Mouse (Mus musculus) layer of hippocampus, adult 11-12 months (tissue): ENCODE data around the gene Esyt1.
"Not testable (repeated sequence)": the region's sequence is repeated elsewhere in the genome, so short reads cannot be mapped to it uniquely, and the experiment has no call there.

Experiments
- DNase-seq: peaks from one replicate; pipeline ENCODE4 v3.0.0; 2022; ENCODE audit warnings: low spot score

Gene Esyt1

DNA sequence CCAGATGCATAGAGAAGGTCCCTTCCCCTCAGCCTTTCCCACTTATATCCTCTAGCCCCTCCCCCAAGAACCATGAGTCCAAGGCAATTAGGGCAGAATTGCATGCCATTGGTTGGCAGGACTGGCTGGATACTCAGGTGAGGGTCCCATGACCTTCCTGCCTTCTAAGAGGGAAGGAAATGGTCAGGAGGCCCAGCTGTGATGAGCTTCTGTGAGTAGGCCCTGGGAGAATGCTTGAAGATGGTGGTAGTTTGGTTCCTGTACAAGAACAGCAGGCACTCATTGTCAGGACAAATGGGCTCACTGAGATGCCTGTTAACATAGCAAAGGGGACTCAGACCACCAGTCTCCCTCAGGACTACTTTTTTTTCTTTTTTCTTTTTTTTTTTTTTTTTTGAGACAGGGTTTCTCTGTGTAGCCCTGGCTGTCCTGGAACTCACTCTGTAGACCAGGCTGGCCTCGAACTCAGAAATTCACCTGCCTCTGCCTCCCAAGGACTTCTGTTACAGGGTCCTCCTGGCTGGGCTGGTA is 12.7 kb upstream of the Esyt1 start:
- DNase-seq, result no peak

DNA sequence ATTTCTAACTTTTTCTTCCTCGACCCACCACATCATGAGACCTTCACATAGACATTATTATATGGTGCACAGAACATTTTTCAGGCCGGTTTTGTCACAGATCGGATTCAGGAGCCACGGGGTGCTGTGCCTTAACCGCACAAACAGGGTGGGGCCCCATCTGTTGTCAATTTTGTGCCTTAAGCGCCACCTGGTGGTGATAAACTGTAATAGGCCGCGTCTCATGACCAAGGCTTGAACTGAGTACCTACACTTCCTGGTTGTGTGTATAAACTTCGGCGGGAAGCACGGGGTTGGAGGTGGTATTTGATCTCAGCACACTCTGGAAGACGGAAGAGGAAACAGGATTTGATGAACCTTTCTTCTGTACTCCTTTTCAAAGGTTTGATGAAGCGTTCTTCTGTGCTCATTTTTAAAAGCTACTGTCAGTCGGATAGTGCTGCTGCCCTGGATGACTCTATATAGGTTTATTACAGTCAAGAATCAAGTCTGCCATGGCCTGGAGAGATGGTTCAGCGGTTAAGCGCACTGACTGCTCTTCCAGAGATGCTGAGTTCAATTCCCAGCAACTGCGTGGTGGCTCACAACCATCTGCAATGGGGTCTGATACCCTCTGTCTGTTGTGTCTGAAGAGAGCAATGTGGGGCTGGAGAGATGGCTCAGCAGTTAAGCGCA is 10.7 kb upstream of the Esyt1 start:
- DNase-seq, result peak; percentile 94

GRCm38 (mm10) chr10:128535624-128536265 is 10.1 kb upstream of the Esyt1 start:
- no peak for DNase-seq

GRCm38 (mm10) chr10:128535206-128535605 is 9.5 kb upstream of the Esyt1 start:
- no peak for DNase-seq

- DNase-seq, result no peak
These were observed 990 bp upstream of the Esyt1 start for GRCm38 (mm10) chr10:128526366-128527356.

DNA sequence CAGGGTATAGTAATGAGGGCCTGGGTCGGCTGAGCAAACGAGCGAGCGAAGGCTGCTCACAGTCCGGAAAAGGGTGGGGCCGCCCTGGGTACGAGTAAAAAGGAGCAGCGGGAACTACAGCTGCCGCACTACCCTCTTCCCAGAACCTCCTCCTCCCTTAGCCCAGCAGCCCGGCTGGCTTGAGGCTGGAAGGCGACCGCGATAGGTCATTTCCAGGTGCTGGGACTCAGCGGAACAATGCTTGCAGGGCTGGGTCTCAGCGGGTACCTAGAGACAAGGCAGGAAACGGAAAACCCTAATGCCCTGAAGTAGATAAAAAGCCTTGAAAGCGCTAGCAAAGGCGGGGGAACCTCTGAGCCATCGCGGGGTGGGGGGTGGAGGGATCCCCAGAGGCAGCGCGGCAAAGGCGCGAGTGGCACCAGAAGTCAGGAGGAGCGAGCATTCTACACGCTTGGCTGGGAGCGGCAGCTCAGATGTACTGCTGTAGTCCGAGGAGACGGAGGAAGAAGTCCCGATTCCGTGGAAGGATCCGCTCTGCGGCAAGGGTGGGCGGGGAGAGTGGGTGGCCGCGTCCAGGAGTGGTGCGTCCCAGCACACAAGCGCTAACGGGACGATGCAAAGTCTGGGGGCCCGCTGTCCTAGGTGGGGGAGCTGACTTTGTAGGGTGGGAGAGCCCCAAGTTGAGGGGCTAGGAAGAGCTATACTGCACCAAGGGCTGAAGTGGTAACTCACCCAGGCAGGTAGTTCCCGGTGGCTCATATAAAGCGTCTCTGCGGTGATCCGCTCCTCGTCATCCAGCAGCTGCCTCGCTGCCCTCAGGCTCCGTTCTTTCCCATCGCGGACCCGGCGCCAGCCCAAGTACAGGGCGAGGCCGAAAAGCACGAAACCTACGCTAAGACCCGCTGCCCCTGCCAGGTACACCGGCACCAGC is 674 bp downstream of the Esyt1 start:
- DNase-seq, result no peak

- DNase-seq, result no peak
These were observed 1.4 kb downstream of the Esyt1 start for GRCm38 (mm10) chr10:128524111-128524731.

GRCm38 (mm10) chr10:128522351-128522750 is 3.3 kb downstream of the Esyt1 start:
- DNase-seq, result no peak

- DNase-seq, result no peak
These were observed 5.1 kb downstream of the Esyt1 start for GRCm38 (mm10) chr10:128520591-128520990.

DNA sequence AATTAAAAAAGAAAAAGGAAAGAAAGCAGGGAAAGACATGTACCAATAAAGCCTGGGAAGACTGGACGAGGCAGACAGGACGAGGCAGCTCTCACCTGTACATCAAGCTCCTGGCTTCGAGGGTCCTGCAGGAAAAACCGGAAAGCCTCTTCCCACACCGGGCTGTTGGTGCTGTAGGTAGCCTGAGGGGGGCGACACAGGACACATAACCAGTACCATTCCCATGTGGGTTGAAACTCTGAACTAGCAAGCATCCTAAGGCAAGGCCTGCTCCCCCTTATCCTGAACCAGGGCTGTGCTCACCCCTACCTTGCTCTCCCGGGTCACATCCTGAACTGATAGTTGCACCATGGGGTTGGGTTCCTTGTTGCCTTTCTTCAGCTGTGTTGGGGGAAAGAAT is 6.8 kb downstream of the Esyt1 start:
- DNase-seq, result peak; percentile 53

DNA sequence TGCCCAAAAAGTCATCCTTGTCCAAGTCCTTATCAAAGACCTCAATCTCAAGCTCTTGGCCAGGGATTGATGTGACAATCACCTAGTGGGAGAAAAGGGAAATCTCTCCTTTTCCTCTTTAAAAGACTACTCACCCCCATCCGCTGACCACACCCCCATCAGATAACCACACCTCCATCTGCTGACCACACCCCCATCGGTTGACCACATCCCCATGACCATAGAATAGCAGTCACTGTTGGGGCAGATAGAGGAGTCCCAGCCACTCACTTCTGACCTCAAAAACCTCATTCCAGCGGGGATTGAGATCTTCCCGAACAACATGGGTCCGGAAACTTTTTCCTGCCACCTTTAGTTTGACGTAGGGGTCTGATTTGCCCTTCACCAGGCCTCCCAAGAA is 9.0 kb downstream of the Esyt1 start:
- DNase-seq, result no peak

GRCm38 (mm10) chr10:128516029-128516428 is 9.6 kb downstream of the Esyt1 start:
- no peak for DNase-seq

- no peak for DNase-seq
These were observed 10.6 kb downstream of the Esyt1 start for GRCm38 (mm10) chr10:128515044-128515443.

DNA sequence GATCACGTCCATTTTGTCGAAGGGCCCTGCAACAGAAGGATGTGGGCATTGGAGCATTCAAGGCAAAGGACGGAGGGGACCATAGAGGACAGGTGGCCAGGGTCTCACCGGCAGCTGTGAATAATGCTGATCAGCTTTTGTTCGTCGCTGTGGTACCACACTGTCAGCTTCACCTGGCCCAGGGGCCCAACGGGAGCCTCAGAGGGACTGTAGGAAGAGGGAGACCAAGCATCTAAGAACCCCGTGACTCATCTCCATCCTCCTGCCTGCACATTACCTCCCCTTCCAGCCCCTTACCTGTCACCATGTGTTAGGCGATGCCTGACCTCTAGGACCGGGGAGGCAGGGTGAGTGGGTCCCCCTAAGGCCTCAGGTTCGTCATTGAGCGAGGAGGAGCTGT is 13.9 kb downstream of the Esyt1 start:
- no peak for DNase-seq

GRCm38 (mm10) chr10:128511189-128511588 is 14.5 kb downstream of the Esyt1 start:
- no peak for DNase-seq

DNA sequence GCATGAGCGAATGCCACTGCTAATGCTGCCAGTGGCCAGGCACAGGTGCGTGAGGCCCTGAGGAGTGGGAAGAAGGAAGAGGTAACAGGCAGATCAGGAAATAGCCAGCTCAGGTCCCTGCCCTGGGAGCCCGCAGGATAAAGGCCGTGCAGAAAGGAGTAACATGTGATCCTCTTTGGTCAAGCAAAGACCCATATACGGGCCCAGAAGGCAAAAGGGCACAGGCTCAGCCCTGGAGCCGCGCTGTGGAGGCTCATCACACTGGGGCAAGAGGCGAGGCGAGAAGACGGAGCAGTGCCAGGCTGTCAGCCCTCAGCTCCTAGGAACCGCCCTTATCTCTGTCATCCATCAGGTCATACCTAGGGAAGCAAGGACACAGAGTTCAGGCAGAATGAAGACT is 15.4 kb downstream of the Esyt1 start:
- no peak for DNase-seq

DNA sequence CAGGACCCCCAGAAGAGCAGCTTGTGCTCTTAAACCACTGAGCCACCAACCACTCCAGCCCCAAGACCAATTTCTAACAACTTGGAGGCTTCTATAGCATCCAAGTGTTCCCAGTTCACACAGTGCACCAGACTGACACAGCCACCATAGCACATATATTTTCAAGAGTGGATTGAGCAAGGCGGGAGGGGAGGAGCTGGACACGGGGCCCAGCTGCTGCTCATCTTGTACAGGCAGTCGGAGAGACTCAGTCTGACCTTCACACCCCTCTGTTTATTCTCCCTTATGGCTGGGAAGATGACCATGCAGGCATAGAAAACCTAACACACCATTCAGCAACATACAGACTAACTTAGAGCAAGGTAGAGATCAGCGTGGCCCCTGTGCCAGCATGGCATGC is 15.8 kb downstream of the Esyt1 start:
- no peak for DNase-seq

DNA sequence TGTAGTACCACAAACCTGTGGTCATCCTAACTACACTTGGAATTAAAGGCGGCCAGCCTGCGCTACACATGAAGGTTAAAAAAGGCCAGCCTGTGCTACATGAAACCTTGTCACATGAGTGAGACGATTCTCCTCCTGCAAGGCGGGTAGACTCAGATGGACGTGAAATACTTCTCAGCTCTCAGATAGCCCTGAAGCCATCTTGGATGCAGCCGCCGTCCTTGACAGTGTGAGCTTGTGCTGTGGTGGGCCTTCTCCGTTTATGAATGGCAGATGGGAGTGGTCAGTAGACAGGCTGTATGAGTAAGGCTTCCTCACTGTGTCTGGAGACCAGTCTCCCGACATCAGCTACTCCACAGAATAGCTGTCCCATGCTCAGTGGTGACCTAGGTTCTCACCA is 16.5 kb downstream of the Esyt1 start:
- no peak for DNase-seq

GRCm38 (mm10) chr10:128508260-128508659 is 17.4 kb downstream of the Esyt1 start:
- no peak for DNase-seq

- DNase-seq, result no peak
These were observed 19.7 kb downstream of the Esyt1 start for GRCm38 (mm10) chr10:128505974-128506373.

DNA sequence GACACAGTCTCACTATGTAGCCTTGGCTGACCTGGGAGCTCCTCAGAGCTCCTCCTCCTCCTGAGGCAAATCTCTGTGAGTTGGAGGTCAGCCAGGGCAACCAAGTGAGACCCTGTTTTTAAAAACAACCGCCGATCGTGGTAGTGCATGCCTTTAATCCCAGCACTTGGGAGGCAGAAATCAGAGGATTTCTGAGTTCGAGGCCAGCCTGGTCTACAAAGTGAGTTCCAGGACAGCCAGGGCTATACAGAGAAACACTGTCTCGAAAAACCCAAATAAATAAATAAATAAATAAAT is 20.4 kb downstream of the Esyt1 start:
- not testable (repeated sequence) for DNase-seq
